Mouse (Mus musculus) midbrain, embryonic 11.5 days (tissue): ENCODE measurements around the gene Lcp2. TPM values are rescaled to one million over a fixed set of nuclear protein-coding genes. Genes with fewer than 3 reads are reported as not detected.
A peak's percentile ranks its signal among the peaks of the same experiment; 100 is the strongest.

Experiments used
- ATAC-seq: fragments of 200-750 bp; cut with Nextera tagmentation; 2 replicates; pipeline ENCODE4 v1.8.0; 2017; ENCODE audit warnings: moderate TSS enrichment, moderate library complexity; ENCODE audit not compliant: low FRiP score
- DNase-seq: peaks from one replicate; pipeline ENCODE4 v3.0.0; 2015; ENCODE audit warnings: low spot score; ENCODE audit errors: missing footprints
- H3K27ac ChIP-seq: fragments of 300-500 bp; sonication (generic); 2 replicates; pipeline ENCODE4 v1.5.1; 2014; ENCODE audit warnings: low read depth, low read length
- H3K27me3 ChIP-seq: fragments of 300-500 bp; sonication (generic); 2 replicates; pipeline ENCODE4 v1.6.1; 2014; ENCODE audit warnings: mild to moderate bottlenecking, low read length, moderate library complexity, mixed read lengths; ENCODE audit not compliant: control insufficient read depth, insufficient read depth
- H3K36me3 ChIP-seq: fragments of 300-500 bp; sonication (generic); 2 replicates; pipeline ENCODE4 v1.6.1; 2014; ENCODE audit warnings: mild to moderate bottlenecking, low read length, moderate library complexity, mixed read lengths; ENCODE audit not compliant: control insufficient read depth, insufficient read depth
- H3K4me1 ChIP-seq: fragments of 300-500 bp; sonication (generic); 2 replicates; pipeline ENCODE4 v1.6.1; 2014; ENCODE audit warnings: low read length; ENCODE audit not compliant: control insufficient read depth, insufficient read depth
- H3K4me2 ChIP-seq: fragments of 300-500 bp; sonication (generic); 2 replicates; pipeline ENCODE4 v1.6.1; 2014; ENCODE audit warnings: mild to moderate bottlenecking, moderate library complexity
- H3K4me3 ChIP-seq: fragments of 300-500 bp; sonication (generic); 2 replicates; pipeline ENCODE4 v1.5.1; 2014; ENCODE audit warnings: low read depth, low read length
- H3K9ac ChIP-seq: fragments of 300-500 bp; sonication (generic); 2 replicates; pipeline ENCODE4 v1.6.1; 2014; ENCODE audit warnings: low read length
- H3K9me3 ChIP-seq: fragments of 300-500 bp; sonication (generic); 2 replicates; pipeline ENCODE4 v1.6.1; 2016; ENCODE audit warnings: low read length; ENCODE audit not compliant: control insufficient read depth
- WGBS: fragments of 180-500 bp; shearing (Covaris S2); extraction: QIAGEN DNeasy Blood & Tissue Kit; methylation state at CpG from one replicate; pipeline ENCODE4 v1.1.7; 2014; 5-methylcytosine and 5-hydroxymethylcytosine counted together
- polyA plus RNA-seq: library from polyadenylated mRNA; unstranded; fragments of >200 nt; fragmentation: Nextera tagmentation; extraction: Ambion mirVana; gene quantifications from 2 replicates; pipeline ENCODE4 v1.2.1, GENCODE M21; 2014

Gene Lcp2
- polyA plus RNA-seq, 1 experiment from 2014 or later: 2.7 TPM

- Histone ChIP-seq H3K4me3 (no peak overlapping the region), H3K27ac (no peak overlapping the region), H3K9me3 (no peaks in the 10 kb centered on the region), H3K4me1 (no peaks in the 10 kb centered on the region), H3K36me3 (no peaks in the 10 kb centered on the region), H3K9ac (no peak overlapping the region), H3K27me3 (no peaks in the 10 kb centered on the region; the same call in 1 of the 2 replicates), H3K4me2 (0 out of 2 replicates have a peak overlapping the region, but pooled peaks have one; percentile 21)
- WGBS: 12% methylated on average over 15 of the region's 15 CpGs
- peak; percentile 94 for DNase-seq
- peak; percentile 46; the same call in 1 of the 2 replicates for ATAC-seq
Observed at GRCm38 (mm10) chr11:34073776-34074175, 27.1 kb downstream of the Lcp2 start.

GRCm38 (mm10) chr11:34077870-34078269 lies 31.1 kb downstream of the Lcp2 start:
- no peaks in the 10 kb centered on the region for H3K9me3 ChIP-seq
- no peaks in the 10 kb centered on the region for H3K4me1 ChIP-seq
- no peaks in the 10 kb centered on the region for H3K36me3 ChIP-seq
- no peak for DNase-seq
- H3K4me2 ChIP-seq: no peak overlapping the region
- no peak for ATAC-seq
- no peaks in the 10 kb centered on the region; the same call in 1 of the 2 replicates for H3K27me3 ChIP-seq
- H3K27ac ChIP-seq: no peak overlapping the region
- H3K4me3 ChIP-seq: no peak overlapping the region
- WGBS: 82% methylated on average over 2 of the region's 2 CpGs
- no peak overlapping the region for H3K9ac ChIP-seq

GRCm38 (mm10) chr11:34078581-34078980 lies 31.9 kb downstream of the Lcp2 start:
- H3K27me3 ChIP-seq: no peaks in the 10 kb centered on the region; the same call in 1 of the 2 replicates
- WGBS: 88% methylated on average over 7 of the region's 7 CpGs
- no peaks in the 10 kb centered on the region for H3K36me3 ChIP-seq
- DNase-seq (no peak), ATAC-seq (no peak)
- H3K27ac ChIP-seq: no peak overlapping the region
- H3K9me3 ChIP-seq: no peaks in the 10 kb centered on the region
- H3K4me2 ChIP-seq: no peak overlapping the region
- no peak overlapping the region for H3K4me3 ChIP-seq
- no peak overlapping the region for H3K9ac ChIP-seq
- H3K4me1 ChIP-seq: no peaks in the 10 kb centered on the region

GRCm38 (mm10) chr11:34079542-34080464 lies 33.1 kb downstream of the Lcp2 start:
- no peaks in the 10 kb centered on the region for H3K36me3 ChIP-seq
- no peaks in the 10 kb centered on the region for H3K4me1 ChIP-seq
- WGBS: 80% methylated on average over 6 of the region's 6 CpGs
- DNase-seq: no peak
- H3K4me3 ChIP-seq: no peak overlapping the region
- no peaks in the 10 kb centered on the region for H3K27me3 ChIP-seq
- ATAC-seq: no peak
- no peak overlapping the region for H3K27ac ChIP-seq
- H3K4me2 ChIP-seq: no peak overlapping the region
- H3K9me3 ChIP-seq: no peaks in the 10 kb centered on the region
- no peak overlapping the region for H3K9ac ChIP-seq

GRCm38 (mm10) chr11:34083795-34084194 lies 37.1 kb downstream of the Lcp2 start:
- Histone ChIP-seq H3K4me3 (no peak overlapping the region), H3K9me3 (no peaks in the 10 kb centered on the region), H3K4me1 (no peaks in the 10 kb centered on the region), H3K27me3 (no peaks in the 10 kb centered on the region), H3K27ac (no peak overlapping the region), H3K36me3 (no peaks in the 10 kb centered on the region), H3K9ac (no peak overlapping the region), H3K4me2 (no peak overlapping the region)
- 84% methylated on average over 7 of the region's 7 CpGs for WGBS
- DNase-seq (no peak), ATAC-seq (no peak)

DNA sequence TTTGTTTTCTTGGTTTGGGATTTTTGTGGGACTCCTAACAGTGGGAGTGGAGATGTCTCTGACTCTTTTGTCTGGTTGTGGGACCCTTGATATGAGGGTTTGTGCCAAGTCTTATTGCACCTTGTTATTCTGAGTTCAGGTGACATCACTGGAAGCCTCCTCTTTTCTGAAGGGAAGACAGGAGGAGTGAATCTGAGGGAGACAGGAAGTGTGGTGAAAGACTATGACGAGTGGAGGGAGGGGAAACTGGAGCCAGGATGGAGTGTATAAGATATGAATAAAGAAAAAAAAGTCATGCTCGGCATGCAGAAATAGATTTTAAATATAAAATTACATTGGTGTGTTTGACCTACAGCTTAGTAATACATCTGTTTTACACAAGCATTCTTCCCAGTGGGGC lies 37.9 kb downstream of the Lcp2 start:
- H3K9ac ChIP-seq: no peak overlapping the region
- H3K4me2 ChIP-seq: no peak overlapping the region
- no peak overlapping the region for H3K27ac ChIP-seq
- no peak for ATAC-seq
- H3K4me1 ChIP-seq: no peaks in the 10 kb centered on the region
- DNase-seq: no peak
- H3K36me3 ChIP-seq: no peaks in the 10 kb centered on the region
- H3K27me3 ChIP-seq: no peaks in the 10 kb centered on the region
- H3K9me3 ChIP-seq: no peaks in the 10 kb centered on the region
- 74% methylated on average over 2 of the region's 2 CpGs for WGBS
- H3K4me3 ChIP-seq: no peak overlapping the region

DNA sequence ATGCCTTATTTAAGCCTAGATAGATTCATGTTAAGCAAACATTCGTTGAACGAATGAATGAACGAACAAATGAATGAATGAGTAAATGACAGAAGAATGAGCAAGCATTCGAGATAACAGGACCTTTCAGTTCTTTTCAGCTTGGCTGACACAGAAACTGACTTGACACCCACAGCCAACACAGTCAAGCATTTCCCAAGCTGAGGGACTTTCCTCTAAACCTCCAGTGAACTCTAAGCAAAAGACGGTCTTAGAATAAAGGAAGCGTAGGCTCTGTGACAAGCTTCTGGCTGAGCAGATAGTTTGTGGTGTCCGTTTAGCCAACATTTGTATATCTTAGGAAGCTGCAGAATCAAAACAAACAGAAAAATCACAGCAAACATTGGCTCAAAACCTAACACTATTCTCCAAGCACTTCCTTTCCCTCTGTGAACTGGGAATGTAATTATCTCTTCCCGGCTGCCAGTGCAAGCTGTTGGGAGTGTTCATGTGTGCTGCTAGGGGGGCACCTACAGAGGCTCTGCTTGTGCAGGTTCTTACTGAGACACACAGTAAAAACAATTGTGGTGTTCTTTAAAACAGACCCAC lies 39.5 kb downstream of the Lcp2 start:
- no peak overlapping the region for H3K4me2 ChIP-seq
- no peak overlapping the region for H3K4me3 ChIP-seq
- no peak overlapping the region for H3K9ac ChIP-seq
- H3K36me3 ChIP-seq: no peaks in the 10 kb centered on the region
- DNase-seq (no peak), ATAC-seq (no peak)
- no peaks in the 10 kb centered on the region for H3K27me3 ChIP-seq
- H3K4me1 ChIP-seq: no peaks in the 10 kb centered on the region
- WGBS: 81% methylated on average over 8 of the region's 8 CpGs
- no peaks in the 10 kb centered on the region for H3K9me3 ChIP-seq
- H3K27ac ChIP-seq: no peak overlapping the region

- Histone ChIP-seq H3K27ac (no peak overlapping the region), H3K4me1 (no peaks in the 10 kb centered on the region), H3K9me3 (no peaks in the 10 kb centered on the region), H3K4me2 (no peak overlapping the region), H3K36me3 (no peaks in the 10 kb centered on the region), H3K4me3 (no peak overlapping the region), H3K27me3 (no peaks in the 10 kb centered on the region), H3K9ac (no peak overlapping the region)
- DNase-seq: no peak
- ATAC-seq: no peak
- WGBS: 68% methylated on average over 3 of the region's 3 CpGs
Observed at GRCm38 (mm10) chr11:34087064-34087463, 40.3 kb downstream of the Lcp2 start.

- Histone ChIP-seq H3K4me3 (no peak within 1 kb of the TSS), H3K4me2 (no peak within 1 kb of the TSS), H3K9ac (no peak within 1 kb of the TSS), H3K27me3 (no peaks in the 10 kb centered on the region), H3K27ac (no peak within 1 kb of the TSS), H3K9me3 (no peaks in the 10 kb centered on the region), H3K4me1 (no peaks in the 10 kb centered on the region), H3K36me3 (no peaks in the 10 kb centered on the region)
- ATAC-seq (no peak), DNase-seq (no peak)
- WGBS: 86% methylated on average over 10 of the region's 10 CpGs
Observed at GRCm38 (mm10) chr11:34098422-34098821, 51.7 kb downstream of the Lcp2 start, which contains the start of gene 4930469K13Rik. 4930469K13Rik (minus strand) TSS chr11:34098554.
